Mouse (Mus musculus): ENCODE measurements at regions not wholly inside any gene's neighbourhood (a gene's known extent, or its start where the extent isn't known, plus 50 kb on each side); places are given as distances from the start of the nearest gene placed in this dataset.

DNA sequence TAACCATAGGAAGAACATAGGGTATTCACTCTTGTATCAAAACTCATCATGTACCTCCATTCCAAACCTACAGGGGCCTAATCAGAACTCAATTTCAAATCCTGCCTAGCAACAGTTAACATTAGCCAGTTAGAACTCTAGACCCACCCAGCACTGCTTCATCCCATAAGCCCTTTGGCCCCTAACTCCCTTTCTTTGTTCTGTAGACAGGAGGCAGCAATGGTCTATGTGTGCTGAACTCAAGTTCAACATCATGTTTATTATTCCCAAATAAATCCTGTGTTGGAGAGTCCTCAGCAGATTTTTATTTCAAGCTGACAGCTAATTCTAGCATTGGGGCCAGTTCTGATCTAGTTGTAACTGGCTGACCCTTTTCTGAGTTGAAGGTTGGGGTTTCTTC is 112.2 kb downstream of the Ipo8 start:
- DNase-seq (ENCODE audit: low read depth) = no peak

DNA sequence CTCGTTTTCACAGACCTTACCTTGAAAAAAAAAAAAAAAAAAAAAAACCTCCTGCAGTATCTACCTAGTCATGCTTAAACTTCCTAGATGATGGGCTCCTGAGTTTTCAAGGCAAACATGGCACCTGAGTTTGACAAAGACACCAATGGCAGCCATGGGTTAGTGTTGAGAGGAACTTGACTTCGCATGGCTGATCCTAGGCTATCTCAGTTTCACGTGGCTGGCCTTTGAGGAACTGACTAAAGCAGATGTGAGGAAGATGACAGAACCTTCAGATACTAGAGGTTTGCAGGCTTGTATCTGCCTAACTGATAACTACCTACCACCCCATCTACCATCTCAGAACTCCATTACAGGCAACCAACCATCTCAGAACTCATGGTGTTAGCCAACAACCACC is 120.9 kb downstream of the Ipo8 start:
- DNase-seq (ENCODE audit: low read depth) = no peak

DNA sequence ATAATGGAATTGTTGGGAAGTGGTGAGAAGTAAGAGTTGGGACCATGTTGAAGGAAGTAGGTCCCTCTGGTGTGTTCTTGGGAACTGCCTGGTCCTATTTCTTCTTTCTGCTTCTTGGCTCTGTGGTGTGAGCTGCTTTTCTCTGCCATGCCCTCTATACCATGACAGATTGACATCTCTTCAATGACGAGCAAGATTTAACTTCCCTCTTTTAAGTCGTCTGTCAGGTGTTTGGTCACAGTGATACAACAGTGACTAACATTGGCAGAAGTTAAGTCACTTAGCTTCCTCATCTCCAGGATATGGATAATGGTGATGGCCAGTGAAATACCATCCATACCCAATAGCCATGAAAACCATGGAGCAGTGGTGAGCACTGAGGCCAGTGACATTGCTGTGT is 122.9 kb downstream of the Ipo8 start:
- DNase-seq (ENCODE audit: low read depth) = no peak

DNA sequence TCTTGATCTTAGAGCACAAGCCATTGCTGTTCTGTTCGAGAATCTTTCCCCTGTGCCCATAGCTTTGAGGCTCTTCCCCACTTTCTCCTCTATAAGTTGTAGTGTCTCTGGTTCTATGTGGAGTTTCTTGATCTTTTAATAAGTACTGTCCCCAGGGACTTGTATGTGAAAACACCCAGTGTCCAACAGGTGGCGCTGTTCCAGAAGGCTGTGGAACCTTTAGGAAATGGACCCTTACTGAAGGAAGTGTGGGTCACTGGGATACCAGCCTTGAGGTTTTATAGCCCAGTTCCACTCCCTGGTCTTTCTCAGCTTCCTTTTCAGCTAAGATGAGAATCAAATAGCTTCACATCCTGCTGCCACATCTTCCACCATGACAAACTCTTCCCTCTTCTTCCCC is 125.6 kb downstream of the Ipo8 start:
- peak; percentile 65 for DNase-seq (ENCODE audit: low read depth)

DNA sequence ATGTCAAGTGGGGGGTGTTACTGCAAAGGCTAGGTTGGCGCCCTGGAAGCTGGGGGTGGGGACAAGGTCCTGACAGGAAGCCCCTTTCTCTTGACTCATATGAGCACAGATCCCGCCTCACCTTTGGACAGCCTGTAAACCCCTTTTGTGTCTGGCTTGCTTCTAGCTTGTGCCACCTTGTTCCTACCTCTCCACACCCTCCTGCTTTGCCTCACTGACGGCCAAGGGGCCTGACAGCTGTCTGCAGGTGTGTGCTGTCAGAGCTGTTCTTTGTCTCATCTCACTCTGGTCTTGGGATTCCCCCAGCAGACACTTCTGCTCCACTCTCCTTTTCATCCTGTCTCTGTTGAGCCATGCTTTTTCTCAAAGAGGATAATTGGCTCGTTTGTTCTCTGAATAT is 137.9 kb downstream of the Ipo8 start:
- no peak for DNase-seq (ENCODE audit: low read depth)

DNA sequence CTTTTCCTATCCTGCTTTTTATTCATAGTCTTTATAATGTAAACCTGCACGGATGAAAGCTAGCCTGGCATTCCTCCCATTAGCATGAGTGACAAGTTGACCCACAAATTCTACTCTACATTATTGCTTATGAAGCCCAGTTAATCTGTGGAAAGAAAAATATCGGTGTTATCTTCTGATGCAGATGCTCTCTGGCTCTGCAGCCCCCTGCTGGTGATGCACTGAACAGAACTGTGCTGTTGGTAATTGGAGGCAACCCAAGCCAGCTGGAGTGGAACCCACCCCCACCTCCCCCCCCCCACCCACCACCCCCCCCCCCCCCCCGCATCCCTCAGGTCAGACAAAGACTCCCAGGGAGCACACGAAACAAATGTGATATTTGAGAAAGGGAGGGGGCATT is 143.5 kb downstream of the Ipo8 start:
- peak; percentile 45 for DNase-seq (ENCODE audit: low read depth)

DNA sequence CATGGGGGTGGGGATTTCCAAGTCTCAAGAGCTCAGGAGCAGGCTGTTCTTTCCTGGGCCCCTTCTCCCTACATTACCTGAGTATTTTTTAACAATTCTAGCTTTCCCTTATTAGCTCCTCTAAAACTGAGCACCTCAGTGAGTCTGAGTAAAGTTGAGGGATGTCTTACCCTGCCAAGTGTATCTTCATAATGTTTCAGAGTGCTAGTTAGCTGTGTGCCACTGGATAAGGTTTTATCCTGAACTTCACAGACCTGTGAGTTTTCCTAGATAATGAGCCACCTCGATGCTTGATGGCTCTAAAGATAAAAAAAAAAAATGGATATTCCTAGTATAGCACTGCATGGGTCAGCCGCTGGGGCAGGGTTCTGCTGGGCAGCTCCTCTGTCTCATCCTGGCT is 171.1 kb downstream of the Ipo8 start:
- DNase-seq (ENCODE audit: low read depth) = no peak

DNA sequence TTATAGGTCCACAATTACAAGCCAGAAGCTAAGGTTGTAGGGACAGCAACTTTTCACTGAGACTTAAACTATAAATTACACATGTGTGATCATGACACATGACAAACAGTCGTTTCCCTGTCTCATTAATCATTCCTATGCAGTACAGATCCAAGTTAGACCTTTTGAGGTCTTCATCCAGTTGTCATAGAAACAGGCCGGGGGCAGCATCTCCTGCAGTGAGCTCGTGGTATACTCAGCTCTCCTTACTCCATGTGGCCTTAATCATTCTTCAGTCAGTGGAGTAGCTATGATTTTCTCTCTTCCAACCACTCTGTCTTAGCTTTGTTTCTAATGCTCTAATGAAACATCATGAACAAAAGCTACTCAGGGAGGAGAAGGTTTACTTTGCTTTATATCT is 178.1 kb downstream of the Ipo8 start:
- DNase-seq (ENCODE audit: low read depth) = no peak

DNA sequence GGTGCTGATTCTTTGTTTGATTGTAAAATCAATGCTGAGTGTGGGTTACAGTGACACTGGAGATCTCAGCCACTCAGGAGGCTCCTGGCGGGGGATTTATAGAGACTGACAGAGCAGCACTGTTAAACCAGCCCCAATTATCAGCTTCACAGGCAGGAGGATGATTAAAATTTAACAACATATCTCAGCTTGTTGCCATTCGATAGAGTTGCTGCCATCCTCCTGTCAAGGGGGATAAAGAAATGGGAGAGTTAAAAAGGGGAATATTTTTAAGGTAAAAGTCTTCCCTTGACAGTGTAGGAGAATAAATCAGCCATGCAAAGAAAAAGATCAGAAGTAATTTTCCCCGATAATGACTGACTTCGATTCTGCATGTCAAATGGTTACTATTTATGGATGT is 178.8 kb downstream of the Ipo8 start:
- DNase-seq (ENCODE audit: low read depth) = no peak

DNA sequence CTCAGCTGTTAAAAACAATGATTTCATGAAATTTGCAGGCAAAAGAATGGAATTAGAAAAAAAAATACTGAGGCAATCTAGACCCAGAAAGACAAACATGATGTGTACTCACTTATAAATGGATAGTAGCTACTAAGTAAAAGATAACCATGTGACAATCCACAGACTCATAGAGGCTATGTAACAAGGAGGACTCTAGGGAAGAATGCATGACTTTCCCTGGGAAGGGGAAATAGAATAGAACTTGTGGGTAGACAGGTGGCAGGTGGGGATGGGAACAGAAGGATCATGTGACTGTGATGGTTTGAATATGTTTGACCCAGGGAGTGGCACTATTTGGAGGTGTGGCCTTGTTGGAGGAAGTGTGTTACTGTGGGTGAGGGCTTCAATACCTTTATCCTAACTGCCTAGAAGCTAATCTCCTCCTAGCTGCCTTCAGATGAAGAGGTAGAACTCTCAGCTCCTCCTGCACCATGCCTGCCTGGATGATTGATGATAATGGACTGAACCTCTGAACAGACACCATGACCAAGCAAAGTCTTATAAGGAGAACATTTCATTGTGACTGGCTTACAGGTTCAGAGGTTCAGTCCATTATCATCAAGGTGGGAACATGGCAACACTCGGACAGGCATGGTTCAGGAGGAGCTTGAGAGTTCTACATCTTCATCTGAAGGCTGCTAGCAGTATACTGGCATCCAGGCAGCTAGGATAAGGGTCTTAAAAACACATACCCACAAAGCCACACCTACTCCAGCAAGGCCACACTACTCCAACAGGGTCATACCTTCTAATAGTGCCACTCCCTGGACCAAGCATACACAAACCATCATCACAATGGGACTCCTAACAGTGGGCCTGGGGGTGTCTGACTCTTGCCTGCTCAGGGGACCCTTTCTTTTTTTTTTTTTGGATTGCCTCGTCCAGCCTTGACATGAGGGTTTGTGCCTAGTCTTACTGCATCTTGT is 183.6 kb downstream of the Ipo8 start:
- no peak for DNase-seq (ENCODE audit: low read depth)

DNA sequence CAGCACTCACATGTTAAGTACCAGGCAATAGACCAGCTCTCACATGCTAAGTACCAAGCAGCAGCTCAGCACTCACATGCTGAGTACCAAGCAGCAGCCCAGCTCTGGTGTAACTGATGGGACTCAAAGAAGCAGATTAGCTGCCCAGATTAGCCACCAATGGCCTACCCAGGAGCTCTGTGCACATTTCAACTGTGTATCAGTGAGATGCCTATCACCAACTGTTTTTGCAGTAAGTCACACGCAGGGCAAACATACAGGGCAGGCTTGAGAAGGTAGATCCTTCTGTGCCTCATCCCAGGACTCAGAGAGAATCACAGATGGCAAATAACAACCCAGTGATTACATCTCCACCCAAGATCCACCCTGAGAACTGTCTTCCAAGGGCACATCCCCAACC is 190.7 kb downstream of the Ipo8 start:
- DNase-seq (ENCODE audit: low read depth) = no peak

DNA sequence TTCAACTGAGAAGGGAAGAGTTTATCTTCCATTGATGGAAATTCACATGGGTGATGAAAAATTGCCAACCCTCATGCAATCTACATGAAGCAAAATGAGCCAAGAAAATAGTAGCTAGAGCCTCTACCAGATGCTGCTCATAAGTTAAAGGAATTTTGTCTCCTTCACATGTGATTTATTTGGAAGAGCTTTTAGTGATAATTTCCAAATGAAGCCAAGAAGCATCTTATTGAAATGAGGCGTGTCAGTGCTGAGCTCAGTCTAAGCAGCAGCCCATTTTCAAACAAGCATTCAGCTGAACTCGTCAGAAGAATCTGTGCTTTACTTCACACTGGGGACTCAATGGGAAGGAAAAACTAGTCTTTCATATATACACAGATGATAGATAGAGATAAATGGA is 190.0 kb upstream of the Tmtc1 start:
- DNase-seq (ENCODE audit: low read depth) = no peak

DNA sequence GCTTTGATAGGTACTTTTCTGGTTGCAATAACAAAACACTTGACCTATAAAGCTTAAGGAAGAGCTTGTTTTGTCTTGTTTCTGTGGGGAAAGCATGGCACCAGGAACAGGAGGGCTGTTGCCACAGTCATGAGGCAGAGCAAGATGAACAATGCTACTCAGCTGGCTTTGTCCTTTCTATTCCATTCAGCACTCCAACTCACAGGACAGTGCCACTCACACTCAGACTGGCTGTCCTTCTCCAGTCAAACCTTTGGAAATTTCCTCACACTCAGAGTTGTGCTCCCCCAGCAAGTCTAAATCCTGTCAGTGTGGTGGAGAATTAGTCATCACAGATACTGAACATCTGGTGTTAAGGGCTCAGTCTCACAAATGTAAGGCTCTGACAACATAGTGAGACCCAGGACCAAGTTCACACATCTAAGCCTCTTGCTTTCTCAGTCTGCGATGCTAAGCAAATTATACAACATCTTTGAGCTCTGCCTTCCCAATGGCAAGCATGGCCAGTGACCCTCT is 183.0 kb upstream of the Tmtc1 start:
- DNase-seq (ENCODE audit: low read depth) = no peak

DNA sequence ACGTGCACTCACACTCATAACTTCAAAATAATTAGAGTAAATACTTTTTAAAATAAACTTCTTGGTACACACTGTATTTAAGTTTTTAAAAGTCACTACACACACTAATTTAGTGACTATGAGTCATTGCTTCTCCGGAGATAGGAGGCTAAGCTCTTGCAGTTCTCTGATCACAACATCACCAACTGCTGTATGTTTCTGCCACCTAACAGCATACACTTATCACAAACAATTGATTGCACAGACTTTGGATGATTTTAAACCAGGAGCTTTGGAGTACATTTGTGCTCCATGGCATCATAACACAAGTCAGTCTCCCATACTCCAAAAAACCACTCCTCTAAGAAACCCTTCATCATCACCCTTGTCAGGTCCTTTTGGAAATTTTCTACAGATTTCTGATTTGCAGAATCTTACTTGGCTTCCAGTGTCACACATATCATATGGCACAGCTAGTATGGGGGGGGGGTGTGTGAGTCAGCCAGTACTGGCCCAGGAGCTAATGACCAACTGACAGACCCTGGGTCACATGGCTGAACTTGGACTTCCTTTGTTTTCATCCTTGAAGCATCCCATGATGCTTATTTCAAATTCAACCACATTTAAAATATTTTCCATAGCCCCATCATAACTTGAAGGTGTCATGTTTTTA is 179.1 kb upstream of the Tmtc1 start:
- DNase-seq (ENCODE audit: low read depth) = no peak

DNA sequence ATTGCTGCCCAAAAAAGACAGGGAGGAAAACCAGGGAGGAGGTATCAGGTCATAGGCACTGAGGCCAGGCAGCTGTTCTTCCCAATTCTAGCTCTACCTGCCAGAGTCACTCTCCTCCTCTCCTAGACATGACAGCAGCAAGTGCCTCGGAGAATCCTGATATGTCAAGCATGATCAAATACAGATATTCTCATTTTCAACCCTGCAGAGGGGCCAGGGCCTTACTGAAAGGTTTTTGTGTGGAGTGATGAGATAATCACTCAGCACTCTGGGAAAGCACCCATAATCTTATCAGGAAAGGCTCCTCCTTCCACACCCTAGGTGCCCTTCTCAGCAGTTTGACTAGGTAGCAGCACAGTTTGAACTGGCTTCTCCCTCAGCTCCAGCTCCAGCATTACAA is 175.8 kb upstream of the Tmtc1 start:
- DNase-seq (ENCODE audit: low read depth) = no peak

DNA sequence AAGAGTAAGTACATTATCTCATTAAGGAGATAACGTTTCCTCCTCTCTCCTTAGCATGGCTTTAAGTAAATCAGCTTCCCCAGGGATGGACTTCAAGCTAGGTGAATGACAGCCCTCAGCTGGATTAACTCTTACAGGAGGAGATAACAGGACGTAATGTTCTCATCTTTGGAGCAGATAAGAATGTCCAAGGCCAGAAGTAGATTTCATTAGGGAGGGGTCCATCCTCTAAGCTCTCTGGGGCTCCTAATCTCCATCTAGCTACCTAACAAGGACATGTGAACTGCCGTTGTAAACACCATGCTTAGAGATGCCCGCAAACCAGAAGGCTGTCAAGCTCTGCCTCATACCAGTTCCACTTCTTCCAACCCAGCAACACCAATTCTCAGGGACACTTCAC is 171.7 kb upstream of the Tmtc1 start:
- no peak for DNase-seq (ENCODE audit: low read depth)

DNA sequence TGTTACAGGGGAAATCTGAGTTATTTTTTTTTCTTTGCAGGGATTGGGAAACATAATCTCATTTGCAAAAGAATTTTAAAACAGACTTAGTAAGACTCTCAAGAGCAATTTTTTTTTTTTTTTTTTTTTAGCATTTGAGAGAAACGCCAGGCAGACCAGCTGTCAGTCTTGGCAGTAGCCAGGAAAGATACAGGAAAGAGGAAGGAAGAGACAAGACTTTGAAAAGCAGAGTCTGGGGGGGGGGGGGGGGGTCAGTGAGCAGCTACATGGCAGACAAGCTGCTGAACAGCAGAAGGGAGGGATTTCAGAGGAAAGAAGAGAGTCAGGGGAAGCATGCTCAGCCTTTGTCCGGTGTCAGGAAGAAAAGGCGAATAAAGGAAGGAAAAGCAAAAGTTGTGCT is 171.3 kb upstream of the Tmtc1 start:
- DNase-seq (ENCODE audit: low read depth) = no peak

DNA sequence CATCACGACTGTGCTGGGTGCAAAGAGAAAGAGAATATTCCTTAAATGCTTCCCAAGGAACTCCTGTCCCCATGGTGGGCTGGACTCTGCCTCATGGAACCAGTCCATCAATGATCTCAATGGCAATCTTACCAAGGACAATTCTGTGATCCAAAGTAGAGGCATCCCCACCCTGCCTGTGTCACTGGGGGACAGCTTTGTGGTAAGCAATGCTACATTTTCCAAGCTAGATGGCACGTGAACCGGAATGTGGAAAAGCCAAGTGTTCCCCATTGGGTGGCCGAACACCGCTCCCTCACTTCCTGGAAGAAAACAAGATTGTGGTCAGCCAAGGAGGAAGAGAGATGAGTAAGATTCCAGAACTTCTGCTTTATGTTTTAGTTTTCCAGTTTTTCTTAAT is 164.7 kb upstream of the Tmtc1 start:
- DNase-seq (ENCODE audit: low read depth) = no peak

DNA sequence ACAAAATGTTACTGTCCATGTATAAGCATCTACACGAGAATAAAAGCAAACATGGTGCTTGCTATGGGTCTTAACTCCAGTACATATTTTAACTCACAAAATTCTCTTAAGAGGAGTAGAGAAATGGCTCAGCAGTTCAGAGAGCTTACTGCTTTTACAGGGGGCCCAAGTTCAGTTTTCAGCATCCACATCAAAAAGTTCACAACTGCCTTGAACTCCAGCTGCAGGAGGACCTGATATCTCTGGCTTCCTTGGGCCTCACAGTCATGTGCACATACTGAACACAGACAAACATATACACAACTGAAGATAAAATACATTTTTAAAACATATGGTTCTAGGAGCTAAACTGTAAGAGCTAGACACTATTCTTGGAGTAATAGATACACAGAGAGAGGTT is 161.0 kb upstream of the Tmtc1 start:
- DNase-seq (ENCODE audit: low read depth) = no peak

DNA sequence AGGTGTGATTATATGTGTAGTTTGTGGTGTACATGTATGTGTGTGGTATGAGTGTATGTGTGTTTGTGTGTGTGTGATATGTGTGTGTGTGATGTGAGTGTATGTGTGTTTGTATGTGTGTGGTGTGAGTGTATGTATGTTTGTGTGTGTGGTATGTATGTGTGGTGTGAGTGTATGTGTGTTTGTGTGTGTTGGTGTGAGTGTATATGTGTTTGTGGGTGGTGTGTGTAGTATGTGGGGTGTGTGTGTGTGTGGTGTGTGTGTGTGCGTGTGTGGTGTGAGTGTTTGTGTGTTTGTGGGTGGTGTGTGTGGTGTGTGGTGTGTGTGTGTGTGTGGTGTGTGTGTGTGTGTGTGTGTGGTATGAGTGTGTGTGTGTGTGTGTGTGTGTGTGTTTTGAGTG is 160.6 kb upstream of the Tmtc1 start:
- no peak for DNase-seq (ENCODE audit: low read depth)

DNA sequence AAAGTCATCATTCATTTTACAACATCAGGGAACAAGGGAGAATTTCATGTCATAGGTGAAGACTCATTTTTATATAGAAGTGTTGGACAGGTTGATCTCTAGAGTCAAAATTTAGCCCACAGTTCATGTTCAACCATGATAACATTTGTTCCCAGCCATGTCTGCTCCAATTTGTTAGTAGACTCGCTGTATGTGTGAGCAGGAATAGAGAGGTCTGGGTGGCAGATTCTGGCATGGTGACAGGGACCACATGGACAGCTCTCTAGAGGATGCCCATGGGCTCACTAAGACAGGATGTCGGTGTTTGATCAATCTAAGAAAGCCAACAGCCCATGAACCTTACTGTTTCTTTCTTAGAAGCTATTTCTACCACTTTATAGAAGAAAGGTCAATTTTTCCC is 159.7 kb upstream of the Tmtc1 start:
- DNase-seq (ENCODE audit: low read depth) = no peak

DNA sequence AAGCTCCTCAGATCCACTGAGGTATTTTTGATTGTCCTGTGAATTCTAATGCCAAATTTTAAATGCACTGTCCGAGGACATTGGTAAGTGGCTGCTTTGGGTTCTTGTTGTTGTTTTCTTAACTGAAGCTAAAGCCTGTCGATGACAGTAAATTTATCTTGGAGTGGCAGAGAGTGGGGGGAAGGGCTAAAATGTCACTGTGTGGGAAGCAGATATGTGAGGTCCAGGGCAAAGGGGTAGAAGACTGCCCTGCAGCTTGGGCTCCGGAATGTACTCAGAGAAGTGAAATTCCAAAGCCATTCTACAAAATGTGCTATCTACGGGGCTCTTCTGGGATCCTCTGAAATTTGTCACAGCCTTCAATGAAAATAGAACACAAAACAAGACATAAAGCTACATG is 159.3 kb upstream of the Tmtc1 start:
- no peak for DNase-seq (ENCODE audit: low read depth)

DNA sequence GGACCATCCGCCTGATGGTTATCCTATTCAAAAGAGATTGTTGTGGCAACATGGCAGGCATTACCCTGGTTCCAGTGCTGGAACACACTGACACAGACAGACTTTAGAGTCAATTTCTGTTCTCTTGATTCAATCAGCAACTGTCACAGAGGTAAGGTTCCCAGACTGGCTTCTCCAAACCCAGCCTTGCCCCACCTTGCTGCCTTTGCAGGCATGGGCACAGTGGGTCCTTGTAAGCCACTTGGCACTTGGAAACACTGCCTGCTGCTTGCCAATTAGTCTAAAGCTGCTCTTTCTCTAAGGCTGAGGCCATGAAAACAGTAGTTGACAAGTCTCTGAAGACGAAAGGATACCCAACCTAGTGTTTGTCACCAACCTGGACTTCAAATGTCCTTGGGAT is 158.7 kb upstream of the Tmtc1 start:
- no peak for DNase-seq (ENCODE audit: low read depth)

DNA sequence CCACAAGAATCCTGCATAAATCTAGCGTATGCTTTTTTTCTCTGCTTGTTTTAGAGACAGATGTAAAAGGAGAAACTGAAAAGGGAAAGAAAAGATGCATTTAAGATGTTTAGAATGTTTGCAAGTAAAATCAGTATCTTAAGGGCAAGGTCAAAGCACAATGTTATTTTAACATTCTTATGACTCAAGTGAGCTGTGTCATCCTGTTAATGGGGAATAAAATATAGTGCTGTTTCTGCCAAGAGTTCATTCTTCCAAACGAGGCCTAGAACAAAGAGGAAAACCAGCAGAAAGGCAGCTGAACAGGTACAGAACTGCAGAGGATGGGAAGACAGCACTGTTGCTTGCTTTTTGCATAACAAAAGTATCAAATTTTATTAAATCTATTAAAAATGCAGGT is 156.7 kb upstream of the Tmtc1 start:
- DNase-seq (ENCODE audit: low read depth) = no peak

All from induced T-regulatory cell, adult 2 months (primary cell).